Mouse (Mus musculus): Measurements from ENCODE around the gene Armc6. TPM values are rescaled to one million over a fixed set of nuclear protein-coding genes. Genes with fewer than 3 reads are reported as not detected.

Armc6 gene
- polyA plus RNA-seq, 1 experiment from 2014 or later: 25.8 TPM

Other genes starting within 250 kb of the Armc6 start
- gene Gatad2a, start 238.1 kb downstream of the Armc6 start, polyA plus RNA-seq (2014; fragmentation: Nextera tagmentation; extraction: Ambion mirVana): 51.9 and 57.4 TPM in 2 replicates
- gene Mau2, start 191.7 kb downstream of the Armc6 start, polyA plus RNA-seq (2014; fragmentation: Nextera tagmentation; extraction: Ambion mirVana): 46.9 and 54.5 TPM in 2 replicates
- gene Sugp1, start 191.7 kb downstream of the Armc6 start, polyA plus RNA-seq (2014; fragmentation: Nextera tagmentation; extraction: Ambion mirVana): 34.2 and 34.4 TPM in 2 replicates
- 1.9 and 3.0 TPM in 2 replicates for gene Tm6sf2, start 161.5 kb downstream of the Armc6 start, polyA plus RNA-seq (2014; fragmentation: Nextera tagmentation; extraction: Ambion mirVana)
- not detected in 2 replicates for gene Hapln4, start 151.0 kb downstream of the Armc6 start, polyA plus RNA-seq (2014; fragmentation: Nextera tagmentation; extraction: Ambion mirVana)
- 1.9 TPM in 2 replicates for gene Ncan, start 113.6 kb downstream of the Armc6 start, polyA plus RNA-seq (2014; fragmentation: Nextera tagmentation; extraction: Ambion mirVana)
- gene Nr2c2ap, start 103.1 kb downstream of the Armc6 start, polyA plus RNA-seq (2014; fragmentation: Nextera tagmentation; extraction: Ambion mirVana): 29.5 and 29.9 TPM in 2 replicates
- gene Rfxank, start 95.3 kb downstream of the Armc6 start, polyA plus RNA-seq (2014; fragmentation: Nextera tagmentation; extraction: Ambion mirVana): 11.6 and 15.1 TPM in 2 replicates
- 49.2 and 50.8 TPM in 2 replicates for gene Borcs8, start 95.0 kb downstream of the Armc6 start, polyA plus RNA-seq (2014; fragmentation: Nextera tagmentation; extraction: Ambion mirVana)
- 0.13 and 0.43 TPM in 2 replicates for gene Mef2b, start 94.8 kb downstream of the Armc6 start, polyA plus RNA-seq (2014; fragmentation: Nextera tagmentation; extraction: Ambion mirVana)
- gene Tmem161a, start 62.1 kb downstream of the Armc6 start, polyA plus RNA-seq (2014; fragmentation: Nextera tagmentation; extraction: Ambion mirVana): 44.1 and 50.8 TPM in 2 replicates
- gene Slc25a42, start 22.2 kb downstream of the Armc6 start, polyA plus RNA-seq (2014; fragmentation: Nextera tagmentation; extraction: Ambion mirVana): 3.9 and 4.0 TPM in 2 replicates
- gene Sugp2, start 240 bp downstream of the Armc6 start, polyA plus RNA-seq (2014; fragmentation: Nextera tagmentation; extraction: Ambion mirVana): 28.1 and 31.7 TPM in 2 replicates
- gene Homer3, start 48.4 kb upstream of the Armc6 start, polyA plus RNA-seq (2014; fragmentation: Nextera tagmentation; extraction: Ambion mirVana): 33.5 and 34.7 TPM in 2 replicates
- 47.5 and 49.7 TPM in 2 replicates for gene Ddx49, start 68.0 kb upstream of the Armc6 start, polyA plus RNA-seq (2014; fragmentation: Nextera tagmentation; extraction: Ambion mirVana)
- gene Cope, start 68.1 kb upstream of the Armc6 start, polyA plus RNA-seq (2014; fragmentation: Nextera tagmentation; extraction: Ambion mirVana): 331 and 336 TPM in 2 replicates
- 4.3 and 4.6 TPM in 2 replicates for gene Cers1, start 81.3 kb upstream of the Armc6 start, polyA plus RNA-seq (2014; fragmentation: Nextera tagmentation; extraction: Ambion mirVana)
- 1.8 and 2.1 TPM in 2 replicates for gene Gdf1, start 95.4 kb upstream of the Armc6 start, polyA plus RNA-seq (2014; fragmentation: Nextera tagmentation; extraction: Ambion mirVana)
- 16.6 and 19.4 TPM in 2 replicates for gene Upf1, start 118.8 kb upstream of the Armc6 start, polyA plus RNA-seq (2014; fragmentation: Nextera tagmentation; extraction: Ambion mirVana)
- gene Comp, start 139.1 kb upstream of the Armc6 start, polyA plus RNA-seq (2014; fragmentation: Nextera tagmentation; extraction: Ambion mirVana): 0.44 and 0.77 TPM in 2 replicates
- 18.0 and 23.4 TPM in 2 replicates for gene Crtc1, start 205.1 kb upstream of the Armc6 start, polyA plus RNA-seq (2014; fragmentation: Nextera tagmentation; extraction: Ambion mirVana)
- gene Klhl26, start 242.5 kb upstream of the Armc6 start, polyA plus RNA-seq (2014; fragmentation: Nextera tagmentation; extraction: Ambion mirVana): 19.5 and 21.2 TPM in 2 replicates